Mouse (Mus musculus) G1E-ER4 (cell line): ENCODE data around the gene Rock2. TPM values are rescaled to one million over a fixed set of nuclear protein-coding genes. Genes with fewer than 3 reads are reported as not detected.

Experiments
- GATA1 ChIP-seq: IDR thresholded peaks from one replicate; pipeline ENCODE4 v1.8.0; 2012; ENCODE audit warnings: low read length, inconsistent platforms
- polyA plus RNA-seq: library from polyadenylated mRNA; stranded (reverse); fragments of >175 nt; gene quantifications from 2 replicates; pipeline ENCODE4 v1.2.3, GENCODE M21; 2012

Gene Rock2
- polyA plus RNA-seq: 3.4 and 4.7 TPM in 2 replicates

GRCm38 (mm10) chr12:16894396-16895220 is at the start of gene Rock2:
Gene Rock2 (plus strand): TSS chr12:16894895.
- TF ChIP-seq GATA1: no peak

GRCm38 (mm10) chr12:16847204-16847792 is 47.4 kb upstream of the Rock2 start:
- no peak for TF ChIP-seq GATA1

- TF ChIP-seq GATA1: no peak
These were observed 46.2 kb upstream of the Rock2 start for GRCm38 (mm10) chr12:16848501-16848900.

- TF ChIP-seq GATA1: no peak
These were observed 44.9 kb upstream of the Rock2 start for GRCm38 (mm10) chr12:16849821-16850220.

- TF ChIP-seq GATA1: no peak
These were observed 44.0 kb upstream of the Rock2 start for GRCm38 (mm10) chr12:16850431-16851375.

GRCm38 (mm10) chr12:16853431-16854165 is 41.1 kb upstream of the Rock2 start:
- no peak for TF ChIP-seq GATA1

GRCm38 (mm10) chr12:16855632-16856305 is 38.9 kb upstream of the Rock2 start:
- no peak for TF ChIP-seq GATA1

- no peak for TF ChIP-seq GATA1
These were observed 38.4 kb upstream of the Rock2 start for GRCm38 (mm10) chr12:16856306-16856679.

GRCm38 (mm10) chr12:16858081-16858480 is 36.6 kb upstream of the Rock2 start:
- no peak for TF ChIP-seq GATA1

- no peak for TF ChIP-seq GATA1
These were observed 34.9 kb upstream of the Rock2 start for GRCm38 (mm10) chr12:16859781-16860180.

GRCm38 (mm10) chr12:16860533-16860932 is 34.2 kb upstream of the Rock2 start:
- TF ChIP-seq GATA1: no peak

- TF ChIP-seq GATA1: no peak
These were observed 33.7 kb upstream of the Rock2 start for GRCm38 (mm10) chr12:16860961-16861360.

- no peak for TF ChIP-seq GATA1
These were observed 30.2 kb upstream of the Rock2 start for GRCm38 (mm10) chr12:16864477-16864876.

- no peak for TF ChIP-seq GATA1
These were observed 28.8 kb upstream of the Rock2 start for GRCm38 (mm10) chr12:16865871-16866270.

GRCm38 (mm10) chr12:16866460-16866859 is 28.2 kb upstream of the Rock2 start:
- TF ChIP-seq GATA1: no peak
